Mouse (Mus musculus) bone marrow, adult 2 months (tissue): ENCODE data around the gene Iqcg.

Source experiments
- CTCF ChIP-seq: fragments of 200-500 bp; IDR thresholded peaks from 2 replicates; pipeline ENCODE4 v1.5.1; 2011; ENCODE audit warnings: low read length, control low read depth; ENCODE audit not compliant: control insufficient read depth, insufficient read depth
- POLR2A ChIP-seq: fragments of 200-500 bp; IDR thresholded peaks from 2 replicates; pipeline ENCODE4 v1.6.1; 2011; ENCODE audit warnings: low read depth, mild to moderate bottlenecking, control low read depth, low read length, borderline replicate concordance; ENCODE audit not compliant: control insufficient read depth

DNA sequence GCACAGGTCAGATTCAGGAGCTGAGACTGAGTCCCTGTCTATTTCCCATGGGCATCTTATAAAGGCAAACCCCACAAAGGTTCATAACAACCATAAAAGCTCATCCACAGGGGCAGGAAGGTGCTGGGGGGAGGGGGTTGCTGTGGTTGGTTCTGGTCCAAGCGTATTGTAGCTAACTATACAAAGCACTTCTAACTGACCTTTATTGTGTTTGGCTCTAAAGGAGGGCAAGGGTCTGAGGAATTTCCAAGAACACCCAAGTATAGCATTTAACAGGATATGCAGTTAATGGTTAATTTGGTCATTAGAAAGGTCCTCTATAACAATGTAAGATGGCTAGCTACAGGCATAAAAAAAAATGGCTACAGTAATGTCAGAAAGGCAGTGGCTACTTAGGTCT, 13.3 kb downstream of the Iqcg start:
- TF ChIP-seq CTCF: no peak
- TF ChIP-seq POLR2A: no peak
